Mouse (Mus musculus) ES-Bruce4 (cell line): ENCODE results near the gene Arhgap28.

Source experiments
- CTCF ChIP-seq: IDR thresholded peaks from one replicate; pipeline ENCODE4 v1.8.1; 2011; ENCODE audit warnings: low read depth, low read length
- EP300 ChIP-seq: IDR thresholded peaks from 2 replicates; pipeline ENCODE4 v1.6.1; 2011; ENCODE audit warnings: low read depth, low read length; ENCODE audit not compliant: insufficient read depth
- POLR2A ChIP-seq: IDR thresholded peaks from one replicate; pipeline ENCODE4 v1.8.1; 2011; ENCODE audit warnings: low read length; ENCODE audit not compliant: insufficient read depth

DNA sequence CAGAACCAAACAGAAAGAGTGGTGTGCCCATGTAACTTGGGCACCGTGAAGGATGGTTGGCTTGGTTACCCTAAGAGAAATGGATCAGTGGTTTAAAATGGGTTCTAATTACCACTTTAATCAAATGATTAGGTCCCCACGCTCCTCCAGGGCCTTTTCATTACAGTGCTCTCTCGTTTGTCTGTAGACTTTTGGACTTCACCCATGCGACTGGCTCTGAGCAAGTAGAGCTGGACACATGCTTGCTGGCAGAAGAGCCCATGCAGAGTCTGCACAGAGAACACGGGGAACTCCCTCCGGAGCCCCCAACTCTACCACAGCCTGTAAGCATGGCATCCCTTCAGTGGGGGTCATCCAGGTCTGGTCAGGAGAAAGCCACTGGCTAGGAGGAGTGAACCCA, 190.3 kb downstream of the Arhgap28 start:
- TF ChIP-seq CTCF (no peak), POLR2A (no peak), EP300 (no peak)
